Comparison of ENCODE assay signal across 8 mouse cellular contexts in the genomic region with DNA sequence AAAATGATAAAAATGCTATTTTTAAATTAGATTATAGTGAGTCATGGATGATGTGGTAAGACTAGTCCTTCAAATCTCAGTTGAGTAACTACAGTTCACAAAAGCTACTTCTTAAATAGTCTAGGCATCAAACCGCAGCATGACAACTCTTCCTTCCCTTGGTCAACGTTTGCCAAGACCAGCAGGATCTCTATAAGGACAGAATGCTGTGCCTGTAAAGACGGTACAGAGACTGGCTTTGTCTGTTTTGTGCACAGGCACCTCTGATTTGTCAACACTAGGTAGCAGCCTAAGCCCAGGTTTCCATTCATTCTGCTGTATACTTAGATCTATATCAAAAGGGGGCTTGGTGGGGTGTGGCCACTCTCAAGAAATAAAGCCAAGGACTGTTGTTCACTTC. TPM values are rescaled to one million over a fixed set of nuclear protein-coding genes. Genes with fewer than 3 reads are reported as not detected.
A peak's percentile ranks its signal among the peaks of the same experiment; 100 is the strongest.
DNase-seq lines count a peak whose midpoint lies in the region; ATAC-seq and TF ChIP-seq lines count a peak whose summit lies in the region.

No protein-coding gene starts in this region.

- ATAC-seq in liver, postnatal 0 days = no peak
- no peak for ATAC-seq in liver, embryonic 12.5 days
- peak; percentile 87 for ATAC-seq in forebrain, embryonic 15.5 days (replicated peaks)

- H3K4me1 ChIP-seq in liver, postnatal 0 days (ENCODE audit: insufficient read depth) = no peaks in the 10 kb centered on the region
- H3K4me1 ChIP-seq in liver, embryonic 12.5 days = 0 out of 2 replicates have a peak, but pooled peaks cover 4% of the 10 kb centered on the region
- no peaks in the 10 kb centered on the region for H3K4me1 ChIP-seq in forebrain, embryonic 15.5 days
- H3K4me1 ChIP-seq in midbrain, embryonic 10.5 days = no peaks in the 10 kb centered on the region; the same call in 1 of the 2 replicates

- H3K9me3 ChIP-seq in liver, postnatal 0 days (ENCODE audit: low read length) = no peaks in the 10 kb centered on the region
- H3K9me3 ChIP-seq in liver, embryonic 12.5 days (replicated peaks) = no peaks in the 10 kb centered on the region
- no peaks in the 10 kb centered on the region for H3K9me3 ChIP-seq in forebrain, embryonic 15.5 days
- no peaks in the 10 kb centered on the region for H3K9me3 ChIP-seq in midbrain, embryonic 10.5 days (replicated peaks)

- whole genome bisulfite sequencing in liver, postnatal 0 days (ENCODE audit: insufficient replicate concordance) = 20% methylated on average over 3 of the region's 3 CpGs
- 32% methylated on average over 3 of the region's 3 CpGs for WGBS in liver, embryonic 12.5 days (ENCODE audit: insufficient replicate concordance)
- 26% methylated on average over 3 of the region's 3 CpGs for WGBS in forebrain, embryonic 15.5 days
- 52% methylated on average over 3 of the region's 3 CpGs for WGBS in midbrain, embryonic 10.5 days

- no peaks in the 10 kb centered on the region for H3K27me3 ChIP-seq in liver, postnatal 0 days (ENCODE audit: insufficient read depth, low read length)
- no peaks in the 10 kb centered on the region for H3K27me3 ChIP-seq in liver, embryonic 12.5 days (replicated peaks)
- H3K27me3 ChIP-seq in forebrain, embryonic 15.5 days = no peaks in the 10 kb centered on the region
- H3K27me3 ChIP-seq in midbrain, embryonic 10.5 days (ENCODE audit: low read depth, poor library complexity, severe bottlenecking) = no peaks in the 10 kb centered on the region

- H3K9ac ChIP-seq in liver, postnatal 0 days (replicated peaks) = no peak overlapping the region
- H3K9ac ChIP-seq in liver, embryonic 12.5 days = no peak overlapping the region
- H3K9ac ChIP-seq in forebrain, embryonic 15.5 days (replicated peaks) = no peak overlapping the region

- TF ChIP-seq EP300 in liver, postnatal 0 days (IDR thresholded peaks at IDR 0.05; ENCODE audit: low read depth) = no peak

- H3K36me3 ChIP-seq in liver, postnatal 0 days (replicated peaks; ENCODE audit: insufficient read depth, low read length) = no peaks in the 10 kb centered on the region
- H3K36me3 ChIP-seq in liver, embryonic 12.5 days = no peaks in the 10 kb centered on the region
- H3K36me3 ChIP-seq in forebrain, embryonic 15.5 days = no peaks in the 10 kb centered on the region
- H3K36me3 ChIP-seq in midbrain, embryonic 10.5 days = no peaks in the 10 kb centered on the region

- no peak overlapping the region for H3K27ac ChIP-seq in liver, postnatal 0 days (ENCODE audit: low read depth)
- H3K27ac ChIP-seq in liver, embryonic 12.5 days = no peak overlapping the region
- H3K27ac ChIP-seq in forebrain, embryonic 15.5 days (replicated peaks) = no peak overlapping the region
- H3K27ac ChIP-seq in midbrain, embryonic 10.5 days (replicated peaks) = no peak overlapping the region

- no peak overlapping the region for H3K4me2 ChIP-seq in liver, postnatal 0 days (ENCODE audit: low read depth, low read length)
- no peak overlapping the region for H3K4me2 ChIP-seq in liver, embryonic 12.5 days
- no peak overlapping the region for H3K4me2 ChIP-seq in forebrain, embryonic 15.5 days (replicated peaks)

- H3K4me3 ChIP-seq in liver, postnatal 0 days (ENCODE audit: low read depth, low read length) = no peak overlapping the region
- no peak overlapping the region for H3K4me3 ChIP-seq in liver, embryonic 12.5 days
- H3K4me3 ChIP-seq in forebrain, embryonic 15.5 days = no peak overlapping the region
- no peak overlapping the region for H3K4me3 ChIP-seq in midbrain, embryonic 10.5 days

- peak; percentile 15 to 69 for DNase-seq in adrenal gland, adult (ENCODE audit: inconsistent age in 2 of 2, low spot score in 1 of 2)
- DNase-seq in adrenal gland, postnatal 4 days (ENCODE audit: low spot score in 2 of 2) = no peak
- no peak for DNase-seq in liver, postnatal 0 days
- DNase-seq in midbrain, embryonic 10.5 days (ENCODE audit: low spot score) = peak; percentile 36
- DNase-seq in ovary, postnatal 14 days (ENCODE audit: low spot score) = no peak
- no peak for DNase-seq in testis, postnatal 14 days (ENCODE audit: low spot score)

- TF ChIP-seq CTCF in liver, postnatal 0 days (IDR thresholded peaks at IDR 0.05; ENCODE audit: low read depth) = peak; percentile 45

RNA-seq across cellular contexts. Expression of a gene that starts 27.8 kb away (rescaled TPM):
- total RNA-seq in adrenal gland, postnatal 4 days (2021) = 10 to 100 TPM; 79.3 to 96.2 TPM
- polyA plus RNA-seq in liver, postnatal 0 days (2015; fragmentation: Nextera tagmentation; extraction: Ambion mirVana) = 55.2 and 55.5 TPM in 2 replicates
- polyA plus RNA-seq in liver, embryonic 12.5 days (2016; fragmentation: Nextera tagmentation; extraction: Ambion mirVana) = 98.7 and 105 TPM in 2 replicates
- polyA plus RNA-seq in forebrain, embryonic 15.5 days (2015; fragmentation: Nextera tagmentation; extraction: Ambion mirVana) = 52.8 and 52.9 TPM in 2 replicates
- polyA plus RNA-seq in midbrain, embryonic 10.5 days (2016; fragmentation: Nextera tagmentation; extraction: Ambion mirVana) = 70.0 and 72.1 TPM in 2 replicates

Comparison
In these comparisons a context has a peak if more than half of its experiments do, and no peak if none do; other contexts are left out.
1. DNase-seq: peak in adrenal gland, adult (2 of 2) and midbrain, embryonic 10.5 days (single experiment); none in adrenal gland, postnatal 4 days (0 of 2), liver, postnatal 0 days (single experiment), ovary, postnatal 14 days (single experiment) and testis, postnatal 14 days (single experiment).